In genomic region chr4:57956029-57956960, GRCm38 (mm10) we compare ENCODE assay signal across 8 mouse cellular contexts. TPM values are rescaled to one million over a fixed set of nuclear protein-coding genes. Genes with fewer than 3 reads are reported as not detected.
A peak's percentile ranks its signal among the peaks of the same experiment; 100 is the strongest.
DNase-seq lines count a peak whose midpoint lies in the region; ATAC-seq and TF ChIP-seq lines count a peak whose summit lies in the region.

Txn1 (minus strand) TSS chr4:57956411.

- H3K9me3 ChIP-seq in embryonic facial prominence, embryonic 15.5 days (replicated peaks) = no peaks in the 10 kb centered on the region
- H3K9me3 ChIP-seq in limb, embryonic 14.5 days (ENCODE audit: control insufficient read depth, low read length) = 0 out of 2 replicates have a peak, but pooled peaks cover 5% of the 10 kb centered on the region
- H3K9me3 ChIP-seq in midbrain, postnatal 0 days (ENCODE audit: low read length) = no peaks in the 10 kb centered on the region

- H3K36me3 ChIP-seq in embryonic facial prominence, embryonic 15.5 days = peaks cover 7% of the 10 kb centered on the region
- peaks cover 8% of the 10 kb centered on the region for H3K36me3 ChIP-seq in limb, embryonic 14.5 days (ENCODE audit: control insufficient read depth, insufficient read depth, low read length)
- H3K36me3 ChIP-seq in midbrain, postnatal 0 days (ENCODE audit: insufficient read depth, low read length) = peaks cover 5% of the 10 kb centered on the region

- peak within 1 kb of the TSS; percentile 63 for H3K4me2 ChIP-seq in embryonic facial prominence, embryonic 15.5 days (replicated peaks)
- H3K4me2 ChIP-seq in limb, embryonic 14.5 days (replicated peaks; ENCODE audit: low read depth, low read length, severe bottlenecking) = peak within 1 kb of the TSS; percentile 68
- peak within 1 kb of the TSS; percentile 81 for H3K4me2 ChIP-seq in midbrain, postnatal 0 days (ENCODE audit: low read depth, low read length, poor library complexity, severe bottlenecking)

- DNase-seq in 416B (ENCODE audit: low read depth) = peak; percentile 99
- peak; percentile 96 for DNase-seq in heart, adult 8-10 months (ENCODE audit: low spot score)
- DNase-seq in kidney, adult 9 months = peak; percentile 99
- peak; percentile 99 for DNase-seq in limb, embryonic 14.5 days (ENCODE audit: low spot score)
- DNase-seq in midbrain, postnatal 0 days (ENCODE audit: low spot score) = peak; percentile 98
- DNase-seq in spleen, postnatal 14 days (ENCODE audit: low spot score in 2 of 2) = peak; percentile 94 to 96

- H3K4me1 ChIP-seq in bone marrow, adult 2 months (ENCODE audit: control insufficient read depth, insufficient read depth, low read length) = peaks cover 1% of the 10 kb centered on the region; the same call in 1 of the 2 replicates
- H3K4me1 ChIP-seq in embryonic facial prominence, embryonic 15.5 days = peaks cover 34% of the 10 kb centered on the region
- H3K4me1 ChIP-seq in limb, embryonic 14.5 days (ENCODE audit: control insufficient read depth, insufficient read depth, low read length) = peaks cover 23% of the 10 kb centered on the region
- no peaks in the 10 kb centered on the region for H3K4me1 ChIP-seq in midbrain, postnatal 0 days (ENCODE audit: insufficient read depth, low read length)

- H3K9ac ChIP-seq in embryonic facial prominence, embryonic 15.5 days = peak within 1 kb of the TSS; percentile 76
- H3K9ac ChIP-seq in limb, embryonic 14.5 days (ENCODE audit: low read depth, low read length, severe bottlenecking) = peak within 1 kb of the TSS; percentile 82
- peak within 1 kb of the TSS; percentile 88 for H3K9ac ChIP-seq in midbrain, postnatal 0 days (replicated peaks; ENCODE audit: low read length, poor library complexity, severe bottlenecking)

- H3K27me3 ChIP-seq in embryonic facial prominence, embryonic 15.5 days = no peaks in the 10 kb centered on the region
- H3K27me3 ChIP-seq in limb, embryonic 14.5 days (ENCODE audit: control insufficient read depth, insufficient read depth, low read length) = no peaks in the 10 kb centered on the region
- H3K27me3 ChIP-seq in midbrain, postnatal 0 days (ENCODE audit: insufficient read depth, low read length) = no peaks in the 10 kb centered on the region

- peak; percentile 73; the same call in 1 of the 2 replicates for TF ChIP-seq POLR2A in bone marrow, adult 2 months (IDR thresholded peaks at IDR 0.05; ENCODE audit: borderline replicate concordance, control insufficient read depth, low read depth, low read length)
- peak; percentile 91; the same call in 1 of the 2 replicates for TF ChIP-seq POLR2A in limb, embryonic 14.5 days (IDR thresholded peaks at IDR 0.05; ENCODE audit: borderline replicate concordance, extremely low read depth, insufficient read depth, insufficient read length)

- WGBS in bone marrow, adult 2 months = under 1% methylated on average over 71 of the region's 71 CpGs
- under 1% methylated on average over 71 of the region's 71 CpGs for WGBS in embryonic facial prominence, embryonic 15.5 days
- WGBS in limb, embryonic 14.5 days = 2% methylated on average over 55 of the region's 71 CpGs
- WGBS in midbrain, postnatal 0 days = under 1% methylated on average over 71 of the region's 71 CpGs

- ATAC-seq in embryonic facial prominence, embryonic 15.5 days (ENCODE audit: insufficient number of reproducible peaks, low FRiP score, low TSS enrichment, low read depth) = peak; percentile 99
- ATAC-seq in limb, embryonic 14.5 days (ENCODE audit: low FRiP score, low read depth) = peak; percentile 97
- ATAC-seq in midbrain, postnatal 0 days (ENCODE audit: low FRiP score) = peak; percentile 96

- H3K4me3 ChIP-seq in bone marrow, adult 2 months (replicated peaks; ENCODE audit: control insufficient read depth, low read depth, low read length) = peak within 1 kb of the TSS; percentile 100
- H3K4me3 ChIP-seq in embryonic facial prominence, embryonic 15.5 days (replicated peaks) = peak within 1 kb of the TSS; percentile 87
- H3K4me3 ChIP-seq in limb, embryonic 14.5 days (replicated peaks; ENCODE audit: low read length) = peak within 1 kb of the TSS; percentile 83
- H3K4me3 ChIP-seq in midbrain, postnatal 0 days (ENCODE audit: low read depth, low read length) = peak within 1 kb of the TSS; percentile 84

- TF ChIP-seq CTCF in bone marrow, adult 2 months (IDR thresholded peaks at IDR 0.05; ENCODE audit: control insufficient read depth, insufficient read depth, low read length) = no peak
- TF ChIP-seq CTCF in midbrain, postnatal 0 days (IDR thresholded peaks at IDR 0.05) = no peak; the same call in 1 of the 2 replicates

- peak within 1 kb of the TSS; percentile 96 for H3K27ac ChIP-seq in bone marrow, adult 2 months (ENCODE audit: control insufficient read depth, insufficient read depth, low read depth, low read length, poor library complexity)
- peak within 1 kb of the TSS; percentile 95 for H3K27ac ChIP-seq in embryonic facial prominence, embryonic 15.5 days (replicated peaks)
- peak within 1 kb of the TSS; percentile 85 for H3K27ac ChIP-seq in limb, embryonic 14.5 days (replicated peaks; ENCODE audit: low read depth, low read length)
- H3K27ac ChIP-seq in midbrain, postnatal 0 days (ENCODE audit: low read depth, low read length) = peak within 1 kb of the TSS; percentile 87

RNA-seq across cellular contexts. Expression of gene Txn1, which starts in this region (rescaled TPM):
- 103 and 173 TPM in 2 replicates for polyA plus RNA-seq in bone marrow, adult 2 months (2011; ENCODE audit: insufficient read depth, insufficient read length, low replicate concordance, missing spikeins)
- 385 and 393 TPM in 2 replicates for polyA plus RNA-seq in embryonic facial prominence, embryonic 15.5 days (2015; fragmentation: Nextera tagmentation; extraction: Ambion mirVana)
- total RNA-seq in heart, adult 8-10 months (2022) = 100 to 1,000 TPM; 104 to 107 (median 106) TPM
- polyA plus RNA-seq in limb, embryonic 14.5 days (2012; rRNA removed) = 237 and 292 TPM in 2 replicates
- 372 and 378 TPM in 2 replicates for polyA plus RNA-seq in limb, embryonic 14.5 days (2014; fragmentation: Nextera tagmentation; extraction: Ambion mirVana)
- 96.5 and 122 TPM in 2 replicates for total RNA-seq in midbrain, postnatal 0 days (2014; rRNA removed)
- 352 and 374 TPM in 2 replicates for polyA plus RNA-seq in midbrain, postnatal 0 days (2015; fragmentation: Nextera tagmentation; extraction: Ambion mirVana)

Comparison
In these comparisons a context has a peak if more than half of its experiments do, and no peak if none do; other contexts are left out.
1. Peak in every context shown above with its lines: DNase-seq, ATAC-seq, H3K4me3 ChIP-seq and H3K27ac ChIP-seq.